Mouse (Mus musculus) stomach, postnatal 0 days (tissue): Measurements from ENCODE around the gene Slf2.
A peak's percentile ranks its signal among the peaks of the same experiment; 100 is the strongest.

Experiments
- CTCF ChIP-seq: IDR thresholded peaks from 2 replicates; pipeline ENCODE4 v1.5.1; 2016; ENCODE audit warnings: antibody characterized with exemption, low read depth, mild to moderate bottlenecking, moderate library complexity
- EP300 ChIP-seq: optimal IDR thresholded peaks from 2 replicates; pipeline ENCODE3; 2016; ENCODE audit warnings: antibody characterized with exemption

DNA sequence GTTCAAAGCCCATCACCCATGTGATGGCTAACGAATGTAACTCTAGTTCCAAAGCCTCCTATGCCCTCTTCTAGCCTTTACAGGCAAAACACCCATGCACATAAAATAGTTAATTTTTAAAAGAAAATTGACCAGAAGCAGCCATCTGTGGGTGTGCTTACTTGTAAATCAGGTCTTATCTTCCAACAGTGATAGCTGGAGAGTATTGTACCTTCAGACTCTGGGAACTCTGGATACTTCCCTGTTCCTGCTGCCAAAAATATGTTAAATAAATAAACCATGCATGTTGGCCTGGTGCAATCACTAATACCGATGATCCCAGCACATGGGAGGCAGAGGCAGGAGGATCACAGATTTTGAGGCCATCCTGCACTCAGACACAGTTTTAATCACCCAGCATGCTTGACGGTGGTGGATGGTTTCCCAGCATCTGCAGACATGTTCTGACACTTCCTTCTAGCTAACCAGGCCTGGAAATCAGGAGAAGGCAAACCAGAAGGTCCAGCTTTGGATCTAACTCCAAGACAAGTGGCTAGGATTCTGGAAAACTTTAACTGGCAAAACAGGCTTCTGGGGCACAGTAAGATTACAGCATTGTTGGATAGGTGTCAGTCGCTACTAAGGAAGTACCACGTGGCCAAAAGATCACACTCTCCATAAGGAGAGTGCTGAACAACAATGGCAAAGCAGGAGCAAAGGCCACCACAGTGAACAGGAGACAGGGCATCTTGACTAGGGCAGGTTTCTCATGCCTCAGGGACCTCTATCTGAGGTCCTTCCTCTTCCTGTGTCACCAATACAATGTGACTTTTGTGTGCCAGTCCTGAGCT, 54.4 kb downstream of the Slf2 start:
- no peak for TF ChIP-seq CTCF
- TF ChIP-seq EP300, result peak; percentile 31
